Mouse (Mus musculus) brain, embryonic 14.5 days (tissue): ENCODE data around the gene Paqr7. TPM values are rescaled to one million over a fixed set of nuclear protein-coding genes. Genes with fewer than 3 reads are reported as not detected.

ENCODE experiments used
- DNase-seq: peaks from one replicate; pipeline ENCODE4 v3.0.0-alpha.2; 2011; ENCODE audit warnings: low read depth
- CTCF ChIP-seq: fragments of 200-500 bp; IDR thresholded peaks from 2 replicates; pipeline ENCODE4 v1.5.1; 2012; ENCODE audit warnings: inconsistent platforms, mild to moderate bottlenecking, moderate library complexity, borderline replicate concordance; ENCODE audit not compliant: insufficient read depth, insufficient read length; ENCODE audit errors: extremely low read depth
- POLR2A ChIP-seq: fragments of 200-500 bp; IDR thresholded peaks from 2 replicates; pipeline ENCODE4 v1.6.1; 2012; ENCODE audit warnings: mild to moderate bottlenecking, inconsistent platforms, borderline replicate concordance; ENCODE audit not compliant: poor library complexity, insufficient read depth, insufficient read length, severe bottlenecking; ENCODE audit errors: extremely low read depth
- polyA plus RNA-seq: library from polyadenylated mRNA; depleted of rRNA; stranded (reverse); fragments of >200 nt; gene quantifications from 2 replicates; pipeline ENCODE4 v1.2.3, GENCODE M21; 2012

The Paqr7 gene
- polyA plus RNA-seq, 1 experiment: 21.3 TPM

DNA sequence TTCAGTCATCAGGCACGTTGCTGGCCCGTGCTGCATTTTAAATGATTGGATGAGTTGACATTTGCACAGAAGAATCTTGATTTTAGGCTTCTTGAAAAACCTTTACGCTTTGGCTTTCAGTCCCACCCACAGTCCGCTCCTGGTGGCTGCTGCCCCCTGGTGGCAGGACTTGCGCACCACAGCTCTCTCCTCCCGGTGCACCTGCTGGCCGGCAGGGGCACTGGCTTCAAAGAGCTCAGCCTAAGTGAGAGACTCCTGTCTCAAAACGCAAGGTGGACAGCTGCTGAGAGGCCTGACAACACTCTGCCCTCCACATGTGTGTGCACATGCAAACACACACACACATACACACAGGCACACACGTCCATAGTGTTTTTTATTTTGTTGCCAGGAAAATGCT lies 18.5 kb upstream of the Paqr7 start:
- TF ChIP-seq CTCF (peak; percentile 100), POLR2A (no peak)
- peak; percentile 93 for DNase-seq

DNA sequence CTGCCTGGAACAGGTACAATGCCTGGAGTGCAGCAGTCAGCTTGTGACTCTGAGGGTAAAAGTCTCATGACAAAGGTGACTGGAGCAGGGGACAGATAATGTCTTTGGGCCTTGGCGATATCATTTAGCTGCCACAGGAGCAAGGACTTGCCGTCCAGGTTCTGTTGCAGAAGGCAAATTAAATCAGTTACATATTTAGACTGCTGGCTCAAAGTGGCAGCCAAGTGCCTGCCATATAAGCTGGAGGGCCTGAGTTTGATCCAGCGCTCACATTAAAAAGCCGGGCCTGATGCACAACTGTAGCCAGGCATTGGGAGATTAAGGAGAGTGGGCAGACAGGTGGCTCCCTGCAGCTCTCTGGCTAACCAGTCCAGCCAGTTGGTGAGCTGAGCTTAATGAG lies 16.7 kb upstream of the Paqr7 start:
- TF ChIP-seq CTCF (no peak), POLR2A (no peak)
- no peak for DNase-seq

DNA sequence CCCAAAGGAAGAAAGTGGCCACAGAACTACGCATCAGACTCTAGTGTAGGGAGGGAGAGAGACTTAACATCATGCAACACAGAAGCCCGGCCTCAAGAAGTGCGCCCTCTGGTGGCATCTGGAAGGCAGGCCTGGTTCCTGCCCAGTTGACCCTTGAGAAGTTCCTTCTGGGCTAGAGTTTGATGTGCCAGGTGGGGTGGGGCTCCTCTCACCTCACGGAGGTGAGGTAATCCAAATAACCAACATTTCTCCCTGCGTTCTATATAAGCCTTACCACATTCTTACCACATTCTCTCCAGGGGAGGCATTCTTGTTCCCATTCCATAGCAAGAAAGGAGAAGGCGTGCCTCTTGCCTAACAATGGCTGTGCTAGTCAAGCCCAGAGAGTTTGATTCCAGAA lies 15.6 kb upstream of the Paqr7 start:
- TF ChIP-seq CTCF: peak; percentile 96
- no peak for TF ChIP-seq POLR2A
- peak; percentile 77 for DNase-seq

DNA sequence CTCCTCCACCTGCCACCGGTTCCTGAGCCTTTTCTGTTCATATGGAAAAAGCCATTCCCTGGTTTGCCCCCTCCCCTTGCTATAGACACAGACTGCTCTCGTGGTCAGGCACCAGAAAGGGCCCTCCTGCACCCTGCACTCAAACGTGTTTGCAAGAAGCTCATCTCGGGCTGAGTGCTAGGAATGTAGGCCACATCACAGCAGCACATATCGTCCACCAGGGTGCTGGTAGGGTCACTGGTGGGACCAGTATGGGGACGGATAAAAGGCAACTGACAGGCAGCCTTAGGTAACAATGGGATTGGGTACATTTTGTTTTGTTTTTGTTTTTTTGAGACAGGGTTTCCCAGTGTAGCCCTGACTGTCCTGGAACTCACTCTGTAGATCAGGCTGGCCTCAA lies 15.2 kb upstream of the Paqr7 start:
- no peak for TF ChIP-seq CTCF
- TF ChIP-seq POLR2A: no peak
- DNase-seq: no peak

- DNase-seq: no peak
- no peak for TF ChIP-seq CTCF
- no peak for TF ChIP-seq POLR2A
These were observed 14.1 kb upstream of the Paqr7 start for GRCm38 (mm10) chr4:134482442-134482841.

DNA sequence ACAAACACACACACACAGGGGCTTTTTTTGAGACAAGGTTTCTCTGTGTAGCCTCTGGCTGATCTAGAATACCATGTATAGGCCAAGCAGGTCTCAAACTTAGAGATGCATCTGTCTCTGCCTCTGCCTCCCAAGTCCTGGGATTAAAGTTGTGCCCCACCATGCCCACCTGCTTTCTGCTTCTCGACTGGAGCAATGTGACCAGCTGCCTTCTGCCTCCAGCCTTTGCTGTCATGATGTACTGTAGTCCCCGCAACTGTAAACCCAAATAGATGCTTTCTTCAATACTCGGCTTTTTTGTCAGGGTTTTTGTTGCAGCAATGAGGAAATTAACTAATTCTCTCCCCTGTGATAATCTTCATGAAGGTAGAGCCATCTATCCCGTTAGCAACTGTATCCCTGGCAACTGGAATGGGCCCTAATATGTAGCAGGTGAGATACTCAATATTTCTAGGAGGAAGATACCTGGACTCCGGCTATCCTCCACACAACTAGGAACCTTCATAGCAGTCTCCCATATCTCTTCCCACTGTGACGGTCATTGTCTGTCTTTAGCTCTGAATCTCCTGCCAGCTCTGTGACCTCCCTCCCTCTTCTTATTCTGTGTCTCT lies 13.3 kb upstream of the Paqr7 start:
- TF ChIP-seq POLR2A (no peak), CTCF (no peak)
- no peak for DNase-seq

GRCm38 (mm10) chr4:134483696-134484095 lies 12.8 kb upstream of the Paqr7 start:
- peak; percentile 56 for DNase-seq
- TF ChIP-seq POLR2A: no peak
- no peak for TF ChIP-seq CTCF

- TF ChIP-seq CTCF (no peak), POLR2A (no peak)
- no peak for DNase-seq
These were observed 12.3 kb upstream of the Paqr7 start for GRCm38 (mm10) chr4:134484231-134484630.

DNA sequence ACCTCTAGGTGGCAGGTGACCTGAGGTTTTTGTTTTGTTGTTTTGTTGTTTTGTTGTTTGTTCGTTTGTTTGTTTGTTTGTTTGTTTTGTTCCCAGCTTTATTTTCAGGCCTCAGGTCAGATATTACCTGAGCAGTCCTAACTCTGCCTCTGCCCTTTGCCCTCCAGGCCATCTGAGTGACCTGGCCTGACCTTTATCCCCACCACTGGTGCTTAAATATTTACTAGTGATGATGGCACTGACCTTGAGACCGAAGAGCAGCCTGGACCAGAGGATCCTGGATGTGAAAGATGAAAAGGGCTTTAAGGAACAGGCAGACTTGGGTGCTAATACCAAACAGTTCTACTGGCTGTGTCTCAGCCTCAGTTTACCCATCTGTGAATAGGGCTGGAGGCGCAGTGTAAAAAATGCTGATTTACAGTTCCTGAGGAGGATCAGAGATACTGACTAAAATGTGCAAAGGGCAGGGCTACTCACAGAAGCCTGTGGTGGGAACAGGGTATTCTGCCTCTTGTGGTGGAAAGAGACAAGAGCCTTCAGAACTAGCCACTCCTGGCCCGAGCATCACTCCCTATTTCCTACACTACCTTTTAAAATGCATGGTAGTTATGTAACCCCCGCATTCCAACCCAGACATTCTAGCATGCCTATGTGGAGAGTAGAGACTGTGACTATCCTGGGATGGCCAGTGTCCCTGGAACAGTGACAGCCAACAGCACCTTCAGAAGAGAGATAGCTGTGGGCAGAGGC lies 11.2 kb upstream of the Paqr7 start:
- no peak for DNase-seq
- TF ChIP-seq CTCF (no peak), POLR2A (no peak)

DNA sequence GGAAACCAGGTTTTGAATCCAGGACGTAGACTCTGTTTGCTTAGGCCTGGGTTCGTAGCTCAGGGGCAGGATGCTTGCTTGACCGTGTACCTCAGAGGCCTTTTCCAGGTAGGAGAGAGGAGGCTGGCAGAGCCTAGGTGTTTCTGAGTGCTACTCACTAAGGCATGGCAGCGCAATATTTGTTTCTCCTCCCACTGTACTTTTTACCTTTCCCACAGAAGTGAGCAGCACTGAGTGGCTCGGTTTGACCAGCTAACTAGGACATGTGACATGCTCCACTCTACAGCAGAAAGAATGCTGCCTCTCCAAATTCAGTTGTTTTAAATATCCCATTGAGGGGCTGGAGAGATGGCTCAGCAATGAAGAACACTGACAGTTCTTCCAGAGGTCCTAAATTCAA lies 8.3 kb upstream of the Paqr7 start:
- TF ChIP-seq POLR2A: no peak
- no peak for TF ChIP-seq CTCF

DNA sequence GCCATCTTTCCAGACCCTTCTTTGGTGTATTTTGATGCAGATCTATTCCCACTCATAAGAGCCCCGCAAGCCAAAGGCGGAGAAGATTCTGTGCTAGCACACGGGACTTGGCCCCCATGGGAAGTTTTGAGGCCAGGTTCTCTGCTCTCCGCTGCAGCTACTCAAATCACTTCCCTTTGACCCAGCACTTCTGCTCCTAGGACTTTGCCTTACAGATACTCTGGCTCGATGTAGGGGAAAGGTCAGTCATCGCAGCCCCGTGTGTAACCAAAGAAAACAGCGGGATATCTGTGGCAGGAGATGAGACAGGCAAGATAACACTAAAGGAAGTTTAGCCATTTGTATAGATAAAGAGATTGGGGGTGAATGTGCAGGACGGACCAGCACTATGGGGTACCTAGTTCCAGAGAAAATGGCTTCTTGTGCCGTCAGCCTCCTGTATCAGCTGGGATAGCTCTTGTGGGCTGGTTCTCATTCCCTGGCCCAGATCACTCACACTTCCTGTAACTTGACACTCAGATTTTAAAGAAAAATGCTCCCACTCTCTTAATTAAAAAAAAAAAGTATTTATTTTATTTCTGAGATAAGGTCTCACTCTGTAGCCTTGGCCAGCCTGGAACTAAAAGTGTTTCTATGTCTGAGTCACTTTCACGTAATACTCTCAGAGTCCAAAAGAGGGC lies 6.4 kb upstream of the Paqr7 start:
- no peak for DNase-seq
- TF ChIP-seq POLR2A (no peak), CTCF (no peak)

More for the DNA sequence above, 8.3 kb upstream of the Paqr7 start:
- no peak for DNase-seq
